Mouse (Mus musculus) ES-Bruce4 (cell line): Measurements from ENCODE around the gene Nisch.

ENCODE experiments used
- CTCF ChIP-seq: IDR thresholded peaks from one replicate; pipeline ENCODE4 v1.8.1; 2011; ENCODE audit warnings: low read depth, low read length
- EP300 ChIP-seq: IDR thresholded peaks from 2 replicates; pipeline ENCODE4 v1.6.1; 2011; ENCODE audit warnings: low read depth, low read length; ENCODE audit not compliant: insufficient read depth
- POLR2A ChIP-seq: IDR thresholded peaks from one replicate; pipeline ENCODE4 v1.8.1; 2011; ENCODE audit warnings: low read length; ENCODE audit not compliant: insufficient read depth

DNA sequence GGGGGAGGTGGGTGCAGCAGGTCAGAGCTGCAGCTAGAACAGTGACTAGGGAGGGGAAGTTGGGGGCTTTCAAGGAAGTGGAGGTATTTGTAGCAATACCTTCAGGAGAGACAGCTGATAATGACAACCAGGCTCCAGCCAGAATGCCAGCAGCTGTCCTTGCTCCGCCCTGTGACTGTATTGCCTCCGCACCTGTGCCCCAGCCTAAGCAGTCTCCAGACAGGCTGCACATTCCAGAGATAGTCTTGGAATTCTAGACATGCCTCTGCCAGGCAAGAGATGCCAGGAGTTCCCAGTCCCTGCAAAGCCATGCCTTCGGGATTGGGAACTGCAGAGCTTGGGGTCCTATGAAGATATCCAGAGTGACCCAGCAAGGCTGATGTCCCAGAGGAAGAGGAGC lies 4.2 kb downstream of the Nisch start:
- TF ChIP-seq CTCF (no peak), EP300 (no peak), POLR2A (no peak)
